Mouse (Mus musculus): Measurements from ENCODE around the gene Gm11116. TPM values are rescaled to one million over a fixed set of nuclear protein-coding genes. Genes with fewer than 3 reads are reported as not detected.
"Not testable (repeated sequence)": the region's sequence is repeated elsewhere in the genome, so short reads cannot be mapped to it uniquely, and the experiment has no call there.

The Gm11116 gene
- not detected in 2 replicates for polyA plus RNA-seq (2012; ENCODE audit: insufficient read depth, insufficient read length, missing spikeins)

- Histone ChIP-seq H3K4me3 (ENCODE audit: insufficient read depth, low read depth, low read length) (no peak within 1 kb of the TSS), H3K4me1 (ENCODE audit: control insufficient read depth, insufficient read depth, insufficient read length, low read length) (no peaks in the 10 kb centered on the region), H3K27ac (replicated peaks; ENCODE audit: low read depth, low read length) (no peak within 1 kb of the TSS)
These were observed at the start of gene Gm11116 for GRCm38 (mm10) chr5:88111430-88111829. Gene Gm11116, minus strand, starts transcription at chr5:88111530.

- Histone ChIP-seq H3K27ac (replicated peaks; ENCODE audit: low read depth, low read length) (no peak within 1 kb of the TSS), H3K4me3 (ENCODE audit: insufficient read depth, low read depth, low read length) (no peak within 1 kb of the TSS), H3K4me1 (ENCODE audit: control insufficient read depth, insufficient read depth, insufficient read length, low read length) (no peaks in the 10 kb centered on the region)
These were observed 42.7 kb upstream of the Gm11116 start, which contains the start of gene Gm11115 for GRCm38 (mm10) chr5:88153999-88154398. Gene Gm11115, minus strand, starts transcription at chr5:88154099.

DNA sequence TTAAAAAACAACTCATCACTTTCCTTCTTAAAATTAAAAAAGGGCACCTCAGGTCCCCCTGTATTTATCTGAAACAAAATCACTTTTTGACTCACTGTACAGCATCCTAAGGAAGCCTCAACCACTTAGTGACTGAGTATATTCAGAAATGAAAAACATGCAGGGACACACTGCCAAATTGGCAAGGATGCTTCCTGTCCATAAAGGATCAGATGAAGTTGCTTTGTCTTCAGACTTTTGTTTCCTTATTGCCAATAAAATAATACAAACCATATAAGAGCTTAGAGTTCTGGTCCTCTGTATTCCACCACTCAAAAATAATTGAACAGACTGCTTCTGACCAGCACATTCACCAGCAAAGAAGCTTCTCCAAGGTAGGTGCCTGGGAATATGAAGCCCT is 25.1 kb downstream of the Gm11116 start, which contains the start of gene Smr2:
TSS of gene Smr2 (plus strand) at position 301 of the 400 bp plus-strand sequence.
- not testable (repeated sequence) for H3K4me3 ChIP-seq (ENCODE audit: insufficient read depth, low read depth, low read length); H3K27ac ChIP-seq (replicated peaks; ENCODE audit: low read depth, low read length)

More for the DNA sequence above, 25.1 kb downstream of the Gm11116 start, which contains the start of gene Smr2:
- not testable (repeated sequence) for H3K4me1 ChIP-seq (ENCODE audit: control insufficient read depth, insufficient read depth, insufficient read length, low read length)

Other genes with a start within 250 kb of the Gm11116 start
- gene Odam, start 226.5 kb downstream of the Gm11116 start, polyA plus RNA-seq (2012; ENCODE audit: insufficient read depth, insufficient read length, missing spikeins), result not detected in 2 replicates
- not detected in 2 replicates for gene Csn3, start 186.0 kb downstream of the Gm11116 start, polyA plus RNA-seq (2012; ENCODE audit: insufficient read depth, insufficient read length, missing spikeins)
- gene 2310003L06Rik, start 142.1 kb downstream of the Gm11116 start, polyA plus RNA-seq (2012; ENCODE audit: insufficient read depth, insufficient read length, missing spikeins), result not detected in 2 replicates
- gene Gm28434, start 142.0 kb downstream of the Gm11116 start, polyA plus RNA-seq (2012; ENCODE audit: insufficient read depth, insufficient read length, missing spikeins), result not detected in 2 replicates
- gene Cabs1, start 132.1 kb downstream of the Gm11116 start, polyA plus RNA-seq (2012; ENCODE audit: insufficient read depth, insufficient read length, missing spikeins), result not detected in 2 replicates
- not detected in 2 replicates for gene Smr3a, start 109.0 kb downstream of the Gm11116 start, polyA plus RNA-seq (2012; ENCODE audit: insufficient read depth, insufficient read length, missing spikeins)
- gene Smr2, start 25.0 kb downstream of the Gm11116 start, polyA plus RNA-seq (2012; ENCODE audit: insufficient read depth, insufficient read length, missing spikeins), result not detected in 2 replicates
- not detected in 2 replicates for gene Gm11115, start 42.6 kb upstream of the Gm11116 start, polyA plus RNA-seq (2012; ENCODE audit: insufficient read depth, insufficient read length, missing spikeins)
- not detected in 2 replicates for gene Gm7714, start 157.4 kb upstream of the Gm11116 start, polyA plus RNA-seq (2012; ENCODE audit: insufficient read depth, insufficient read length, missing spikeins)
- not detected in 2 replicates for gene Prol1, start 205.8 kb upstream of the Gm11116 start, polyA plus RNA-seq (2012; ENCODE audit: insufficient read depth, insufficient read length, missing spikeins)